Comparison of ENCODE assay signal across 11 mouse cellular contexts in genomic region chr15:3962251-3962650, GRCm38 (mm10). TPM values are rescaled to one million over a fixed set of nuclear protein-coding genes. Genes with fewer than 3 reads are reported as not detected.
DNase-seq lines count a peak whose midpoint lies in the region; TF ChIP-seq lines count a peak whose summit lies in the region.
"Had no signal": no experiment of that assay in that cellular context is flagged by ENCODE, and none has a peak within 500 bp of the region (broad histone marks: within the 10 kb centered on the region; RNA-seq: fewer than 3 reads in every experiment).

No protein-coding gene starts in this region.

- H3K4me1 ChIP-seq in lung, adult 2 months (ENCODE audit: control insufficient read depth, insufficient read depth, low read length): peaks cover 2% of the 10 kb centered on the region; the same call in 1 of the 2 replicates
- peaks cover 2% of the 10 kb centered on the region; the same call in 1 of the 2 replicates for H3K4me1 ChIP-seq in heart, adult 2 months (ENCODE audit: control insufficient read depth, insufficient read depth, low read length)
- H3K4me1 ChIP-seq: liver, embryonic 13.5 days; neural tube, embryonic 12.5 days had no signal

- H3K79me2 ChIP-seq in heart, adult 2 months (replicated peaks; ENCODE audit: control insufficient read depth, insufficient read depth, low read length): no peaks in the 10 kb centered on the region

- no peak for TF ChIP-seq EP300 in heart, adult 2 months (IDR thresholded peaks at IDR 0.05; ENCODE audit: insufficient read depth, low read depth, low read length)

- TF ChIP-seq CTCF in lung, adult 2 months (IDR thresholded peaks at IDR 0.05; ENCODE audit: insufficient read depth, low read length): no peak
- TF ChIP-seq CTCF in heart, adult 2 months (IDR thresholded peaks at IDR 0.05): no peak

- whole genome bisulfite sequencing in lung, adult 2 months: 63% methylated on average over 8 of the region's 8 CpGs
- WGBS in heart, adult 2 months: 54% methylated on average over 8 of the region's 8 CpGs

- H3K4me3 ChIP-seq in lung, adult 2 months (replicated peaks; ENCODE audit: extremely low read depth, low read depth, low read length): no peak overlapping the region
- no peak overlapping the region for H3K4me3 ChIP-seq in heart, adult 2 months
- H3K4me3 ChIP-seq: left cerebral cortex, adult 2 months; liver, embryonic 13.5 days; neural tube, embryonic 12.5 days had no signal

- no peak for TF ChIP-seq POLR2A in lung, adult 2 months (IDR thresholded peaks at IDR 0.05; ENCODE audit: borderline replicate concordance, extremely low read depth, low read depth, low read length)
- peak; percentile 11; the same call in 1 of the 2 replicates for TF ChIP-seq POLR2A in heart, adult 2 months (IDR thresholded peaks at IDR 0.05; ENCODE audit: insufficient read depth, low read depth, low read length)

- no peak overlapping the region for H3K9ac ChIP-seq in heart, adult 2 months (ENCODE audit: low read depth, low read length)
- H3K9ac ChIP-seq: liver, embryonic 13.5 days; neural tube, embryonic 12.5 days had no signal

- no peaks in the 10 kb centered on the region for H3K36me3 ChIP-seq in heart, adult 2 months (ENCODE audit: control insufficient read depth, insufficient read depth, low read length)
- H3K36me3 ChIP-seq: liver, embryonic 13.5 days; neural tube, embryonic 12.5 days had no signal

- peak overlapping the region; percentile 64 for H3K27ac ChIP-seq in heart, adult 2 months
- H3K27ac ChIP-seq: left cerebral cortex, adult 2 months; liver, embryonic 13.5 days; neural tube, embryonic 12.5 days had no signal

- DNase-seq in lung, postnatal 10 days: peak; percentile 29
- DNase-seq in lung, adult 2 months: no peak
- peak; percentile 39 to 66 for DNase-seq in heart, adult 2 months
- DNase-seq in kidney, adult 11 months: peak; percentile 70
- DNase-seq in skeletal muscle tissue, adult 2 months (ENCODE audit: low read depth, low spot score): peak; percentile 38
- DNase-seq in left cerebral cortex, postnatal 25 days (ENCODE audit: low spot score in 2 of 2): no peak
- no peak for DNase-seq in thymus, postnatal 10 days (ENCODE audit: low spot score in 2 of 2)
- DNase-seq: cerebellum, adult 9-11 months; liver, embryonic 13.5 days had no signal

- H3K27me3 ChIP-seq in heart, adult 2 months (ENCODE audit: control insufficient read depth, insufficient read depth, low read length): no peaks in the 10 kb centered on the region
- H3K27me3 ChIP-seq: liver, embryonic 13.5 days; neural tube, embryonic 12.5 days had no signal

- intact Hi-C loops in heart, adult 2 months (cut with DNase I): loop anchor here (2.0 kb wide), 1 partner anchor 17 kb away; the partner anchor contains the start of gene Fbxo4
- intact Hi-C loops in left cerebral cortex, postnatal 25 days (cut with DNase I): no loop called here

RNA-seq across cellular contexts. Expression of gene Fbxo4, which starts 17.1 kb away (rescaled TPM):
- 12.5 and 14.6 TPM in 2 replicates for polyA plus RNA-seq in lung, adult 2 months (2012; rRNA removed)
- 1 to 10 TPM; 6.7 to 8.1 TPM for total RNA-seq in heart, adult 2 months (2021)
- polyA plus RNA-seq in heart, adult 2 months (2012; rRNA removed): 6.0 and 9.9 TPM in 2 replicates
- 1 to 10 TPM; 7.8 to 8.5 TPM for total RNA-seq in left cerebral cortex, postnatal 25 days (2021)

RNA-seq across cellular contexts. Expression of gene AW549877, which starts 33.3 kb away (rescaled TPM):
- 8.8 and 18.7 TPM in 2 replicates for polyA plus RNA-seq in lung, adult 2 months (2012; rRNA removed)
- total RNA-seq in heart, adult 2 months (2021): 10 to 100 TPM; 19.3 to 21.2 TPM
- polyA plus RNA-seq in heart, adult 2 months (2012; rRNA removed): 11.7 and 30.0 TPM in 2 replicates
- total RNA-seq in left cerebral cortex, postnatal 25 days (2021): 10 to 100 TPM; 43.8 to 49.9 TPM

Comparison
In these comparisons a context has a peak if more than half of its experiments do, and no peak if none do; other contexts are left out.
1. DNase-seq: peak in lung, postnatal 10 days (single experiment), heart, adult 2 months (2 of 2), kidney, adult 11 months (single experiment) and skeletal muscle tissue, adult 2 months (single experiment); none in lung, adult 2 months (single experiment), left cerebral cortex, postnatal 25 days (0 of 2) and thymus, postnatal 10 days (0 of 2).